Mouse (Mus musculus) heart, adult 2 months (tissue): ENCODE results near the gene Gm47791. TPM values are rescaled to one million over a fixed set of nuclear protein-coding genes. Genes with fewer than 3 reads are reported as not detected.

ENCODE experiments used
- DNase-seq, 2 experiments: peaks; one replicate each; pipeline ENCODE4 v3.0.0; 2021
- H3K27ac ChIP-seq: fragments of 200-600 bp; 2 replicates; pipeline ENCODE4 v1.8.1; 2022
- H3K27me3 ChIP-seq: fragments of 200-500 bp; 2 replicates; pipeline ENCODE4 v1.6.1; 2012; ENCODE audit warnings: mild to moderate bottlenecking, low read length, inconsistent platforms, mixed read lengths; ENCODE audit not compliant: control insufficient read depth, insufficient read depth
- H3K36me3 ChIP-seq: fragments of 200-500 bp; 2 replicates; pipeline ENCODE4 v1.6.1; 2012; ENCODE audit warnings: low read length, inconsistent platforms; ENCODE audit not compliant: control insufficient read depth, insufficient read depth
- H3K4me1 ChIP-seq: fragments of 200-500 bp; 2 replicates; pipeline ENCODE4 v1.6.1; 2011; ENCODE audit warnings: low read length; ENCODE audit not compliant: control insufficient read depth, insufficient read depth
- H3K4me3 ChIP-seq: fragments of 200-600 bp; 2 replicates; pipeline ENCODE4 v1.8.1; 2022
- H3K79me2 ChIP-seq: fragments of 200-500 bp; replicated peaks from 2 replicates; pipeline ENCODE4 v1.6.1; 2012; ENCODE audit warnings: mild to moderate bottlenecking, inconsistent platforms, low read length, moderate library complexity, mixed read lengths; ENCODE audit not compliant: control insufficient read depth, insufficient read depth
- H3K9ac ChIP-seq: fragments of 200-500 bp; 2 replicates; pipeline ENCODE4 v1.6.1; 2012; ENCODE audit warnings: low read depth, mild to moderate bottlenecking, control low read depth, inconsistent platforms, low read length, mixed read lengths
- CTCF ChIP-seq: fragments of 200-600 bp; IDR thresholded peaks from 2 replicates; pipeline ENCODE4 v1.8.1; 2022; ENCODE audit warnings: antibody characterized with exemption, mild to moderate bottlenecking, moderate library complexity
- EP300 ChIP-seq: fragments of 200-500 bp; IDR thresholded peaks from 2 replicates; pipeline ENCODE4 v1.6.1; 2011; ENCODE audit warnings: low read depth, low read length, control low read depth; ENCODE audit not compliant: insufficient read depth
- POLR2A ChIP-seq: fragments of 200-500 bp; IDR thresholded peaks from 2 replicates; pipeline ENCODE4 v1.6.1; 2011; ENCODE audit warnings: mild to moderate bottlenecking, low read depth, low read length, control low read depth; ENCODE audit not compliant: insufficient read depth
- WGBS: fragments of 180-500 bp; shearing (Covaris S2); methylation state at CpG from one replicate; pipeline ENCODE4 v1.1.7; 2018; 5-methylcytosine and 5-hydroxymethylcytosine counted together
- intact Hi-C: fragments of 180-260 bp; cut with DNase I; formaldehyde crosslinking; loops from one replicate; pipeline ENCODE4 v1.15.1; 2025
- polyA plus RNA-seq: library from polyadenylated mRNA; depleted of rRNA; stranded (reverse); fragments of >200 nt; gene quantifications from 2 replicates; pipeline ENCODE4 v1.2.3, GENCODE M21; 2012
- total RNA-seq, 2 experiments: library from RNA; stranded (reverse); gene quantifications; 2 replicates each; pipeline ENCODE4 v1.2.3; 2021

The Gm47791 gene
- total and polyA plus RNA-seq, 3 experiments = not detected

DNA sequence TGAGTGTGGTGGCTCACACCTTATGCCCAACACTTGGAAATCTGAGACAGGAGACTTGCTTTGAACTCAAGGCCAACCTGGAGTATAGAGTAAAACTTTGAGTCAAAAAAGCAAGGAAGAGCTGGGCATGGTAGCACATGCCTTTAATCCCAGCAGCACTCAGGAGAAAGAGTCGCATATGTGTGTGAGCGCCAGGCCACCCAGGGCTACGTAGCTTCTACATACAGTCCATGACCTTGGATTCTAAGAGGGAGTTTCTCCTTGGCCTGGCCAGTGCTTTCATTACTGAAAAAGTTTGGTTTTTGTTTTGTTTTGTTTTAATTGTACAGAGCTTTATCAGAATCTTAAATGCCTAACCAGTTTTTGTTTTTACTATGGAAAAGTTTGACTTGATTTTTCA lies 27.1 kb downstream of the Gm47791 start:
- DNase-seq = no peak
- Histone ChIP-seq H3K4me1 (peaks cover 3% of the 10 kb centered on the region; the same call in 1 of the 2 replicates), H3K79me2 (0 out of 2 replicates have a peak, but pooled peaks cover 3% of the 10 kb centered on the region), H3K9ac (no peak overlapping the region), H3K27me3 (no peaks in the 10 kb centered on the region), H3K27ac (no peak overlapping the region), H3K36me3 (peaks cover 8% of the 10 kb centered on the region), H3K4me3 (no peak overlapping the region)
- intact Hi-C loops = no loop called here
- TF ChIP-seq EP300 (no peak), POLR2A (no peak), CTCF (no peak)
- WGBS = 67% methylated on average over 3 of the region's 3 CpGs

DNA sequence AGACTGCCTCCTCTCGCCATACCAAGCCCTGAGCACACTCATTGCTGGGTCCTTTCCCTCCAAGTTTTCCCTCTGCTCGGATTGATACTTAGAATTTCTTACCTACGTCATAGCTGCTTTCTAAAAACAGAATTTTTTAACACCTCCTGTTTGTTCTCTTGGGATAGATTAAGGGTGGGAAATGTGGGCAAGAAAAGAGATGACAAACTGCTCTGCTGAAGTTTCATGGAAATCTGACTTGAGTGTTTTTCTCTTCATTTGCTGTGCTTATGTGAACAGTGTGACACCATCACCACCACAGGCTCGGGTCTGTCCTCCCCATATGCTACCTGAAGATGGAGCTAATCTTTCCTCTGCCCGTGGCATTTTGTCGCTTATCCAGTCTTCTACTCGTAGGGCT lies 29.5 kb downstream of the Gm47791 start:
- H3K4me1 ChIP-seq = peaks cover 3% of the 10 kb centered on the region; the same call in 1 of the 2 replicates
- WGBS = 84% methylated on average over 7 of the region's 7 CpGs
- H3K36me3 ChIP-seq = peaks cover 12% of the 10 kb centered on the region
- H3K9ac ChIP-seq = no peak overlapping the region
- 0 out of 2 replicates have a peak, but pooled peaks cover 3% of the 10 kb centered on the region for H3K79me2 ChIP-seq
- H3K27ac ChIP-seq = no peak overlapping the region
- no peaks in the 10 kb centered on the region for H3K27me3 ChIP-seq
- intact Hi-C loops = no loop called here
- no peak for DNase-seq
- no peak for TF ChIP-seq CTCF
- no peak for TF ChIP-seq EP300
- TF ChIP-seq POLR2A = no peak
- H3K4me3 ChIP-seq = no peak overlapping the region

DNA sequence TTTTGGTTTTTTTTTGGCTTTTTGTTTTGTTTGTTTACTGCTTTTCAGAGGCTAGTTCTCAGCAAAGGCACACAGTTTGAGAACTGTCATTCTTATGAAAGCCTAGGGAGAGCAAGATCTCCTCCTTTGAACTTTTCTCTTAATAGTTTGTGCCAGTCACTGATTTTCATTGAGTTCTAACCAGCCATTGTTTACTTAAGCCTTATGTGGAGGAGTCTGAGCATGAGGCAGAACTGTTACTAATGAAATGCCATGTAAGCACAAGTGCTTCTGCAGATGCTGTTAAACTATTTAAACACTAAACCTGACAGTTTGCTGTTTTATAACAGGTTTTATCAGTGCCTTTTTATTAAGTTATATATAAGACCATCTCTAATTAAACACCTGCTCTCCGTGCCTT lies 33.0 kb downstream of the Gm47791 start:
- peaks cover 5% of the 10 kb centered on the region; the same call in 1 of the 2 replicates for H3K79me2 ChIP-seq
- H3K27ac ChIP-seq = no peak overlapping the region
- H3K4me1 ChIP-seq = peaks cover 3% of the 10 kb centered on the region; the same call in 1 of the 2 replicates
- no peak overlapping the region for H3K4me3 ChIP-seq
- H3K27me3 ChIP-seq = no peaks in the 10 kb centered on the region
- H3K36me3 ChIP-seq = peaks cover 12% of the 10 kb centered on the region
- TF ChIP-seq CTCF = no peak
- no peak for TF ChIP-seq EP300
- TF ChIP-seq POLR2A = no peak
- no peak for DNase-seq
- intact Hi-C loops = no loop called here
- no peak overlapping the region for H3K9ac ChIP-seq
- WGBS = 74% methylated on average over 1 of the region's 1 CpGs

DNA sequence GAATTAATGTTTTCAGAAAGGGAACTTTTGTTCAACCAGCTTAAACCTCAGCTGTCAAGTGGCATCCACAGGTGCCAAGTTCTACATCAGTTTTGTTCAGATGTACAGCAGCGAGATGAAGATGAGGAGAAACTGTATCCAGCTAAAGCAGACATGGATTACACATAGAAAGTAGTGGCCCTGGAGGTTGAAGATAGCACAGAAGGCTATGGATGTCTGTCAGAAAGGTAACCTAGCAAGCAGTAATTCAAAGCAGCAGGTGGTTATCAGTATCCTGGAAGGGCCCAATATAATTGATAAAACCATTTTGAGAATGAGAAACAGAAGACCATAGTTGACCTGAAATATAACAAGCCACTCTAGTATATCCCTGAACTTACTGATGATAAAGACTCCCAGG lies 37.7 kb downstream of the Gm47791 start:
- no peak for DNase-seq
- whole genome bisulfite sequencing = 97% methylated on average over 1 of the region's 1 CpGs
- no peak for TF ChIP-seq CTCF
- TF ChIP-seq EP300 = no peak
- Histone ChIP-seq H3K27ac (no peak overlapping the region), H3K9ac (no peak overlapping the region), H3K36me3 (peaks cover 16% of the 10 kb centered on the region), H3K79me2 (peaks cover 2% of the 10 kb centered on the region; the same call in 1 of the 2 replicates), H3K4me3 (no peak overlapping the region), H3K27me3 (no peaks in the 10 kb centered on the region), H3K4me1 (no peaks in the 10 kb centered on the region)
- intact Hi-C loops = no loop called here

DNA sequence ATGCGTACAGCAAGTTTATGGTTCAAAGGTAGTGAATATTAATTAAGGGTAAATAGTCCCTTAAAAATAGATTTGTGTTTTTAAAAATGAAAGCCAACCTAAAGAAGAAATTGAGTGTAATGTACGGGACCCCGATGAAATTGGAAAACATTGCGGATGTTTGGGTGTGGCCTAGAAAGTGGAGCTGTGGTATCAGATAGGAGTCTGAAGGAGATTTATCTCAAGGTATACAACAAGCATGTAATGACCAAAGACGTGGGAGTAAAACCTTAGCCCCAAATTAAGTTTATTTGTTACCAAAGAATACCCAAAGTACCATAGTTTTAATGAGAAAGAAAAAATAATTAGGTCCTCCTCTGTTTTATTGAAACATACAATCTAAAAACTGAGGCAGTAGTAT lies 44.6 kb downstream of the Gm47791 start:
- Histone ChIP-seq H3K27me3 (no peaks in the 10 kb centered on the region), H3K4me1 (peaks cover 2% of the 10 kb centered on the region), H3K36me3 (peaks cover 4% of the 10 kb centered on the region), H3K79me2 (peaks cover 2% of the 10 kb centered on the region), H3K4me3 (no peak overlapping the region), H3K9ac (no peak overlapping the region), H3K27ac (no peak overlapping the region)
- intact Hi-C loops = loop anchor here (10.0 kb wide), 1 partner anchor 412 kb away; the partner anchor contains the start of gene Rhbdd1
- WGBS = 81% methylated on average over 5 of the region's 5 CpGs
- DNase-seq = no peak
- TF ChIP-seq EP300 (no peak), POLR2A (no peak), CTCF (no peak)

DNA sequence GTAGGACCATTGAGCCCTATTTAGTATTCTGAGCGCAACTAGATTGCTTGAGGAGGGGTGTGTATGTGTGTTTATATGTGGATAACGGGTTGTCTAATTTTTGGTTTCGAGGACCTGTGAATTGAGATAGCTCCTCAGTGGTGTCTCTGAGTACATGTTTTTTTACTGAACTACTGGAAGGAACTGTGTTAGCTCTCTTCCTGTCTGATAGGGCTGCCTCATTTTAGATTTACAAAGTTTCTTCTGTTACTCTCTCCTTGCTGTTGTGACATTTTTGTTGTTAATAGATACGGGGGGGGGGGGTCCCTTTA lies 45.2 kb downstream of the Gm47791 start:
- intact Hi-C loops = loop anchor here (10.0 kb wide), 1 partner anchor 411 kb away; the partner anchor contains the start of gene Rhbdd1
- H3K4me1 ChIP-seq = peaks cover 2% of the 10 kb centered on the region
- H3K4me3 ChIP-seq = peak overlapping the region; percentile 74
- H3K9ac ChIP-seq = no peak overlapping the region; the same call in 1 of the 2 replicates
- no peak for DNase-seq
- H3K36me3 ChIP-seq = no peaks in the 10 kb centered on the region; the same call in none of the 2 replicates
- H3K79me2 ChIP-seq = peaks cover 2% of the 10 kb centered on the region
- H3K27me3 ChIP-seq = no peaks in the 10 kb centered on the region
- TF ChIP-seq CTCF (no peak), EP300 (no peak), POLR2A (no peak)
- 23% methylated on average over 4 of the region's 4 CpGs for WGBS
- no peak overlapping the region for H3K27ac ChIP-seq
